Mouse (Mus musculus) right cerebral cortex, postnatal 4 days (tissue): ENCODE measurements around the gene Cd59b.
"Not testable (repeated sequence)": the region's sequence is repeated elsewhere in the genome, so short reads cannot be mapped to it uniquely, and the experiment has no call there.

Source experiments
- DNase-seq: peaks from one replicate; pipeline ENCODE4 v3.0.0-alpha.2; 2022

Cd59b gene

DNA sequence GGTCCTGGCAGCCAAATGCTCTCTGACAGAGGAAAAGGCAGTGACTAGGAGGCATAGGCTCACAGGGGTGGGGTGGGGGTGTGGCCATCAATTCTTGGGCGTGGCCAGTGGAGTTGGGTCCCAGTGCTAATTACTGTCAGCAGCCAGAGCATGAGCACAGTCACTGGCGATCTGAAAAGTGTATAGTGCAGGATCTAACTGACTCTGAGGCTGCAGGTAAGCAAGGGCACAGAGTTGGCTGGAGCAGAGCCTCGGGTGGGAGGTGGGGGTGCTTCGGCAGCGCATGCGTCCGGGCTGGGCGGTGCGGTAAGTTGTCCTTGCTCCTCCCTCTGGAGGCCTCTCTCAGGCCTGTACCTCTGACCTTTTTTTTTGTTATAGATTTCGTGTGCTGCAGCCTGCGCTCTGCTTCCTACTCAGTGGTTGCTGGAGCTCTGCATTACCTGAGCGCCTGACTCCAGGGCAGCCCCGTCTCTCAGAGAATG is at the start of gene Cd59b:
Gene Cd59b, plus strand, starts transcription at position 146 of the 482 bp plus-strand sequence.
- DNase-seq = no peak

DNA sequence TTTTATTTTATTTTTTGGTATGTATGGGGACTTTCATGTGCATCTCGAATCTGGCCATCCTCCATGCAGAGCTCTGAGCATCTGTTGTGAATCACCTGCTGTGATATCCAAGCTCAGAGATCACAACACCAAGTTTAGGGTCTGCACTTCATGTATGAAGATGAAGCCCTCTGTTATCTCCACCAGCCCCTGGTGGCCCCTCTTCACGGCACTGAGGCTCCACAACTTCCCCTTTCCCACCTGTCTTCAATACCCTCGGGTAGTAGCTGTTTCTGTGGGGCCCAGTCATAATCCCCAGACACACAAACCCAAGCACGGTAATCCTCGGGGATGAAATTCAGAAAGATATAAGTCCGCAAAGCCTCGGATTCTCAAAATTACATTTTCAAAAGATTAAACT is 46.6 kb upstream of the Cd59b start:
- no peak for DNase-seq

DNA sequence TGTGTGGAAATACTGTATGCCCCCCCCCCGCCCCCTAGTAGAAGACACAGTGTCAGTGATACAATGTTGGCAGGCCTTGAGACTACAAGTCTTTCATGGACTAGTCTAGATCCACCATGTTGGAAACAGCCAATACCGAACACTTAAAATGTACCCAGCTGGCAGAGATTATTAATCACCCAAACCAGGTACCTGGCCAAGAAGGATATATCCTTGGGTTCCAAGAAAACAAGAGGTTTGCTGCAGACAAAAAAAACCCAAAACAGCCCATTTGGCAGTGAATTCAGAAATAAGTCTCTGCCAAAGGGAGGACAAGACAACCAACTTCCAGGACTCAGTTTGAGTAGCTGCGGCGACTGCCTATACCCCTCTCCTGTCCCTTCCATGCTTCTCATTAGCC is 45.0 kb upstream of the Cd59b start:
- no peak for DNase-seq

DNA sequence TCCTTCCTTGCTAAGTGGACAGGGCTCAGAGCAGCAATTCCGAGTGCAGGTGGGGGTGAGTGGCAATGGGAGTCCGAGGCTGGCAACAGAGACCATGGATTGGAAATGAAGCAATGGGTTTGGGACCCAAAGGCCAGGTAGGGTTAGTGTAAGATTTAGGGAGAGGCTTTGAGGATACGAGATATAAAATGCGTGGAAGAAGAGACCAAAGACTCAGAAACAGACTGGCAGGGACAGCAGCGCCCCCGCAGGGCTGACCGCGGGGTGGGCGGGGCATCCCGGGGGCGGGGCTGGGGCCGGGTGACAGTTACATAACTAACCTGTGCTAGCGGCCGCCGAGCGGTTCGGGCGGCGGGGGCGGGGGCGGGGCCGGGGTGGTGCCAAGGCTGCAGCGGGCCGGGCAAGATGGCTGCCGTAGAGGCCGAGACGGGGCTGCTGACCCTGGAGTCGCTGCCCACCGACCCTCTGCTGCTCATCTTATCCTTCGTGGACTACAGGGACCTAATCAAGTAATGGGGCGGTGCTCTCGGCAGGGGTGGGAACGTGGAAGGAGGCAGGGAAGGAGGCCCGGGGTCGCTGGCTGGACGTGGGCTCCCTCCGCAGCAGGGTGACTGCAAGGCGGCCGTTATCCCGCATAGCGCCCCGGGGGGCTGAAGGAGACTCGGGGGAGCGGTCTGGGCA is 42.1 kb upstream of the Cd59b start, which contains the start of gene Fbxo3:
Gene Fbxo3, plus strand, starts transcription at position 264 of the 681 bp plus-strand sequence.
- DNase-seq = peak; percentile 77

DNA sequence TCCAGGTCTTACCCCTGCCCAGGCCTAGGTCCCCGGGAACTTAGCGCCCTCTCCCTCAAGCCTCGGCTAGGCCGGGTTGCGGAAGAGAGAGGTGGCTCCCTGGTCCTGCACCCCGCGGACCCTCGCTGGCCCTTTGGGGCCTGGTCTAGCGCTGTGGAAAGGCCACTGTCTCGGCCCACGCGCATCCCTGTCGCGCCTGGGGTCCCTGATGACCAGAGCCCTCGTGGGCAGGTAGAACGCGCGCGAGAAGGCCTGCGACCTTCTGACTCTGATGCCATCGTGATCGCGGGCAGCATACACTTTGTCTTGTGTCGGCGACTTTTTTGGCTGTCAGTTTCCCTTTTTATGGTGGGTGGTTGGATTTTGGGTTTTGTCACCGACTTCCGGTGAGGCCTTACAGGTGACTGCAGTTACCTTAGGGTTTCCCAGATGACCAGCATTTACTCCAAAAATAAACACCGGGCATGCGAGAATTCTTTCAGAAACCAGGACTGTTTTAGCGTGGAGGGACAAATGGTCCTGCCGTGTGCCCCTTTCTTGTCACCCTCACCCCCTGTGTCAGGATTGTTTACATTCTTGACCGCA is 41.4 kb upstream of the Cd59b start, which contains the start of gene 4931422A03Rik:
Gene 4931422A03Rik, minus strand, starts transcription at position 223 of the 585 bp plus-strand sequence.
- DNase-seq = no peak

DNA sequence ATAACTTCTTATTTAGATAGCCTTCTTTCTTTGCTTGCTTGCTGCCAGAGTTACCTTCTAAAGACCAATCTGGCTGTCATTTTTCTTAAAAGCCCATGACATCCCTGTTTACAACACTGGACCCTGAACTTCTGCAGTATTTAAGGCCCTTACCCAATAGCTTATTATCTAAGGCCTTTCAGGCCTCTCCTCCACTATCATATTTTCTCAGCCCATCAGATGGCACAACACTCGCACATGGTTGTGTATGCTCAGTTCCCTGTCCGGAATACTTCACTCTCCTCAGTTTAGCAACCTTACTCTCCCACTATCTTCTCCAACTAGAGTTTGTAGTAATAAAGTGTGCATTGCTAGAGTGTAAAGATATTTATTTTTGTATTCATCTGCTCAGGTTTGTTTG is 40.6 kb upstream of the Cd59b start:
- DNase-seq = no peak

DNA sequence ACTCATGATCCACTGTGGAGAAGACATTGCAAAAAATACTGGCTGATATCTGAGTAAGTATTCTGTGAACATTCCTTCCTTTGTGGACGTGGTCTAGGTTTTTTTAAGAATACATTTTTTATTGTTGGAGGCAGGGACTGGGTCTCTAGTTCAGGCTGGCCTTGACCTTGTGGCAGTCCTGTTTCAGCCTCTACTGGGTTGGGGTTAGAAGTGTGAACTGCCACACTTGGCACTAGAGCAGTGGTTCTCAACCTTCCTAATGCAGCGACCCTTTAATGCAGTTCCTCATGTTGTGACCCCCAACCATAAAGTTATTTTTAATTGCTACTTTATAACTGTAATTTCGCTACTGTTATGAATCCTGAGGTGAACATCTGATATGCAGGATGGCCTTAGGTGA is 39.3 kb upstream of the Cd59b start:
- no peak for DNase-seq

DNA sequence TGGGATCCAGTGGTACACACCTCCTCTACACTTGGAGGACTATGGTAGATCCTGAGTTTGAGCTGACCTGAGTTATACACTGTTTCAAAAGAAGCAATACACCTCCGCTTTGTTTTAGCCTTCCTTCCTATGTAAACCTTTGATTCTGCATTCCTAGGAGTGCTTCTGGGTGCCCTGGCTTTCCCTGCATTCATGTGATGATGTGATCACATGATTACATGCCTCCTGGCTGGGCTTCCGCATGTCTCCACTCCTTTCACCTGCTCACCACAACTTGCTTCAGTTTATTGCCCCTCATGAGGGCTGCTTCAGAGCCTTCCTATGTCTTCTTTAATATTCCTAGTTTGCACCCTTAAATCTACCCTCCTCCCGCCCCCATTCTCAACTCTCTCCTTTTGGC is 37.6 kb upstream of the Cd59b start:
- DNase-seq = no peak

DNA sequence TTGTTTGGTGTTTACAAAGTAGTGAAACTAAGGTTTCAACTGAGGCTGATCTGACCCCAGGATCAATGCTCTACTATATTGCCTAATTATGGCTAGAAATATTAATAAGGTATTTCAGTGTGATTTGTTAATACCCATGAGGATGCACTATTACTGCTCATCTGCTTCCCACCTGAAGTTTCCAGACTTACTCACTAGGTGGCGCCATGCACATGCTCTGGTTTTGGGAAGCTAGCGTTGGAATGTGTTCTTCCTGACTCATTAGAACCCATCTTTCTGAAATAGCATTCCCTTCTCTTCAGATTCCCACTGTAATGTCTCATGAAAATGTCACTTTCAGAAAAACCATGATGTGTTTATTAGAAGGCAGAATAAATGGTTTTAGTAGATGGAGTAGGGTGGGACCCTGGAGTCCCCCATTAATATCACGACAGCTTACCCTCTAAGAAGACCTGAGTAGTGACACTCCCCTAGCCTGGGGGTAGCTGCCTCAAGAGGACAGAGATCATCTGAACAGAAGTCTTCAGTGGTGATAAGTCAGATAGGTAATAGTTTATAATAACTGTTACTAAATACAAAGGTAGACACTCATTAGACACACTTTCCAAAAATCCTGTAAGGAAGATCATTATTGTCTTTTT is 34.7 kb upstream of the Cd59b start:
- DNase-seq = peak; percentile 52

DNA sequence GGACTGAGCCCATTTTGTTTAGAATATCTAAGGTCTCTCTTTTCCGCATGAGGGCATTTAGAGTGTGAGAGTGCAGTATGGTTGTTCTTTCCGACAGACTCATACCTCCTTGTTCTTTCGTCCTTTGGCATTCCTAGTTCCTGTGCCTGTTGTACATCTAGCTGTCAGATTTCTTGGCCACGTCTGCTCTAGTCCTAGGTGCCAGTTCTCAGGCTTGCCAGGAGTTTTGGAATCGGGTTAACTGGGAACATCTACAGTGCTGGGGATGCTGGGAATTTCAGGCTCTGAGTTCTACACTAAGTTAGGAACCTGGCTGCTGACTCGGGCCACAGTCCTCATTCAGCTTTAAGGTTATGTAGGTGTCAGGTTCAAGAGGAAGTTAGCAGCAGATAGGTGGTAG is 34.1 kb upstream of the Cd59b start:
- DNase-seq = no peak

DNA sequence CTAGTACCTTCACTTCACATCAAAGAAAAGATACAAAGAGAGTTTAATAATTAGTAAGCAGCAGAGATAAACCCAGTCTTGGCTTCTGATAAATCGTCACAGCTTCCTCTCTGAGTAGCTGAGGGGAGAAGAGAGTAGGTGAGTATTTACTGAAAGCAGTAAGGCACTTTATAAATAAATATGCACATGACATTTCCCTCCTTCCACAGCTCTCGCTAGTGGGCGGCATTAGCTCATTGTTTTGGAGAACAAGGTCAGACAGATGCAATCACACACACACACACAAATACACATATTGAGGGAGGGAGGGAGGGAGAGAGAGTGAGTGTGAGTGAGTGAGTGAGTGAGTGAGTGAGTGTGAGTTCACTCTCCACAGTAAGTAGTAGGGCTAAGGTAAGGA is 33.3 kb upstream of the Cd59b start:
- no peak for DNase-seq

DNA sequence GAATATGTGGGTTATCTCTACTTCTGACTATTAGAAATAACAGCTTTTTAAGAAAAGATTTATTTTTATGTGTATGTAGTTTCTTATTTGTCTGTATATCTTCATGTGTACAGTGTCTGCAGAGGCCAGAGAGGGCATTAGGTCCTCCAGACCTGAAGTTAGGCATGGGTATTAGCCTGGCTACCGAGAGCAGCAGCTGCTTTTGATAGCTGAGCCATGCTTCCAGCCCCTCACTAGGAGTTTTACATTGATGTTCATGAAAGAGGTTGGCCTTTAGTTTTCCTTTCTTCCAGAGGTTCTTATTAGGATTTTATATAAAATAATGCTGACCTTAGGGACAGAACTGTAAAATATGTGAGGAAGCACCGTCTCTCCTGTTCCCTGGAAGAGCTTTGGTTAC is 31.4 kb upstream of the Cd59b start:
- no peak for DNase-seq

DNA sequence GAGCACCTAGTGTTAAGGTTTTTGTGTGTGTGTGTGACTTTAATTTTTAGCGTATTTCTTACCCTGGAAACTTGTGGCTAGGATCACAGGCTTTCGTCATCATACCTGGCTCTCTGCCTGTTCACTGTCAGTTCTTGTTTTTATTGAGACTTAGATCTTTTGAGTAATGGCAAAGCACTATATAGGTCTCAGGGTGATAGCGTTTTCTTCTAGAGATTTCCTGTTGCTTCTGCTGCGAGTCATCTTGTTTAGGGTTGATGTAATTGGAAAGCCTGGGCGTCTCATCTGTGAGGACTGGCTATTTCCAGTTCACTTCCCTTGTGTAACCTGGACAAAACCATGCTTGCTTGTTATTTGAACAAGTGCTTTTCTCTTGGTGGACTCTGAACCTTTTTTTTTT is 28.0 kb upstream of the Cd59b start:
- DNase-seq = no peak

DNA sequence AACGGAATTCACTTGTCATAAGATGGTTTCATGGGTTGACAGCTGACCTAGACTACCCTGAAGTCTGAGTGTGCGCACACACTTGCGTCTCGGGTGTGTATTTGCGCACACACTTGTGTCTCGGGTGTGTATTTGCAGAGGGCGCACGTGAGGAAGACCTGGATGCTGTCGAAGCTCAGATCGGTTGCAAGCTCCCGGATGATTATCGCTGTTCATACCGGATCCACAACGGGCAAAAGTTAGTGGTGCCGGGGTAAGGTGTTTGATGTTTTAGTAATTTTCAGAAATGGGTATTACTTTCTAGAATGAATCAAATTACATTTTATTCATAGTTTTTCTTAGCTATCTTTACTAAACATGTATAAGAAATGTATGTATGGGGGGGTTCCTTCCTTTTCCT is 26.9 kb upstream of the Cd59b start:
- DNase-seq = no peak

DNA sequence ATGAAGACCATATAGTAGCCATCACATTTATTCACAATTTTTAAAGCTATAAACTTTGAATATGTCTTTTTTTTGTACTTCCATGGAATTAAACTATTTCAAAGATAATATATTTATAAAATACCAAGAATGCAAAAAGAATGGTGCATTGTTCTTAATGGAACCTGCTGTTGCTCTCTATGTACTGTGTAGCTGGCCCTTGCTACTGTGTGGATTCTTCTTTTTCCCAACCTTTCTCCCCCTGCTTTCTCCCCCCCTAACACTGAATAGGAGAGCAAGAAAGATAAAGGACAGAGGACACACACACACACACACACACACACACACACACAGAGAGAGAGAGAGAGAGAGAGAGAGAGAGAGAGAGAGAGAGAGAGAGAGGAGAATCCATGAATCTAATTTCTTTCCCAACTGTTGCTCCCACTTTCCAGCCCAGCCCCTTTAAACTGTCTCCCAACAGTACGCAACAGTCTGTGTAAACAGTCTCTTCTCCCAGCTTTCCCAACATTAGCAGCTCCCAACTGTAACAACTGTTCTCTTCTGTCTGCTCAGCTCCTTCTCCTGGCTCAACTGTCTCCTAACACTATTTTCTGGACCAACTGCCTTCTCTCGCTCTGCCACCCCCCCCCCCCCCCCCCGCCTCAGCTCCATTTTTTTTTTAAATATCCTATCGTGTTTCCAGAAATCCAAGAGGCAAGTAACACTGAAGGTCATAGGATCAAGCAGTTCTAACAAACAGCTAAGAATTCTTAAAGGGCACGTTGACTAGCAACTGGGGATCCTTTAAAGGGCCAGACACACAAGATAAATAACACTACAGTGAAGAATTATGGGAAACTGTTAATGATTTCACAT is 25.8 kb upstream of the Cd59b start:
- DNase-seq = no peak

DNA sequence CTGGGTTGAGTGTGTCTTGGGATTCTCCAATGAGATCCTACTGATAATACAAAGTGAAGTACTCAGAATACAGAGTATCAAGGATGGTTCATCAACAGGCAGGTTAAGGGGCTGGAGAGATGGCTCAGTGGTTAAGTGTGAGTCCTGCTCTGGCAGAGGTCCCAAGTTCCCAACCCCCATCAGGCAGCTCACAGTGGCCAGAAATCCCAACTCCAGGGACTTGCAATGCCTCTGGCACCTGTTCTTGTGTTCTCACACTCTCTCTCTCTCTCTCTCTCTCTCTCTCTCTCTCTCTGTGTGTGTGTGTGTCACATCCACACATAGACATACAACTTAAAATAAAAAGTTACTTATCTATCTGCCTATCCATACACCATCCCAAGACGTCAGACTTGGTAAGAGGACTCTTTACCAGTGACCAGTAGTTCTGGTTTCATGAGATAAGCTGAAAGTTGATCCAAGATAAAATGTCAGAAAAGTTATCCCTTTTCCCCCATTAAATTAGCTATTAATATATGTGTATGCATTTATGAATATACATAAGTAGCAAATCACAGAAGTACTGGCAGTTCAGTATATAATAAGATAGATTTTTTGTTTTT is 25.1 kb upstream of the Cd59b start:
- DNase-seq = no peak

DNA sequence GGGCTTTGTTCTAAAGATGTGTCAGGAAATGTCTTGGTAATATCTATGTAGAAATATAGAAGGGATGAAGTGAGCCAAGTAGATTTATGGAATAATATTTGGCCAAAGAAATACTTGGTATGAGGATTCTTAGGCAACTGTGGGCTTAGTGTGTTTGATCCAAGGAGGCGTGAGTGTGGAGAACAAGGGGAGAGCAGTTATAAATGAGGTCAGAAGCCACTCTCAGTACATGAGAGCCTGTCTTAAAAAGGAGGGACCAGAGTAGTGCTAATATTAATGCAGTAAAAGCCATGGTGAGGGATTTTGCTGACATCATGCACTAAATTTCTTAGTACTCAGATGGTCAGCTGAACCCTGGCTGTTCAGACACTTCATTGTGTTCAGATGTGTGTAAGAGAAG is 11.3 kb upstream of the Cd59b start:
- DNase-seq = no peak

DNA sequence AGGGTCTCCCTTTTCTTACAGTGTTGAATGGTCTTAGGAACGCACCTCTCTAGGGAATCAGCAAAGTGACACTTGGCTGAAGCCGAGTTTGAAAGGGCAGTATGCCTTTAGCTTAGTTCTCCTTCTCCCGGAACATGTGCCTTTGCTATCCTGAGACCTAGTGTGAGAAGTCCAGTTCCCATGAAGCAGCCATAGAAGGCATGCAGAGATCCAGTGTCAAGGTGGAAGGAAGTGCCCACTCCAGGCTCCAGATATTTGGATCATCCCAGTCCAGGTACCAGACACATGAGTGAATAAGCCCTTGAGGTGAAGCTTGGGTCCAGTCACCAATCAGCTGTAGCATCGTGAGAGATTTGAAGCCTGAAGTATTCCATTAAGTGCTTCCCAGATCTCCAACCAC is 10.7 kb upstream of the Cd59b start:
- no peak for DNase-seq

DNA sequence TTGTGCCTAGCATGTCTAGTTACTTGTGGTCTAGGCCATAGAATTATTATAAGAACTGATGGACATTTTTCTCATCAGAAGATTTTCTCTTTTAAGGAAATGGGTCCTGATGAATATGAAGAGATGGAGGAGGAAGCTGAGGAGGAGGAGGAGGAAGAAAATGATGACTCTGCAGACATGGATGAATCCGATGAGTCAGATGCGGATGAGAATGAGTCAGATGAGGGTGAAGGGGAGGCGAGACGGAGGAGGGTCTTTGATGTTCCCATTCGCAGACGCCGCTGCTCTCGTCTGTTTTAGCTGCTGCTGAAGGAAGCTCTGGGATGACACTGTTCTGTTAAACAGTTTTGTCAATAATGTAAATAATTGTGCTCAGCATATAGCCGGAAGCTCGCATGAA is 9.9 kb upstream of the Cd59b start:
- no peak for DNase-seq

DNA sequence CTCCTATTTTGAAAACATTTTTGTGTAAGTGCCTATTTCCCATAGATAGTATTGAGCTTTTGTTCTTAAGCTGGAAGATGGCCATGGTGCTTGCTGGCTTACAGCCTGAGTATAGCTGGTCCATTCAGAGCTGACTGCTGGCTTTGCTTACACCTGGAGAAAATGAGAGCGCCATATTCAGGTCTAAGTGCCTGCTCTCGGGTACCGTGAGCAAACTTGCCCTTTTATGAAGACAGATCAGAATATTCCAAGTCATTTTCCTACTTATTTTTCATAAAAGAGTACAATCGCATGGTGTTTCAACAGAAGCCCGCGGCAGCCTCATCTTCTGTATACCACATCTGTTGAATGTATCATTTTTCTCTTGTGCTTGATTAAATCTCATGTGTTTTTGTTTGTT is 8.7 kb upstream of the Cd59b start:
- DNase-seq = no peak

DNA sequence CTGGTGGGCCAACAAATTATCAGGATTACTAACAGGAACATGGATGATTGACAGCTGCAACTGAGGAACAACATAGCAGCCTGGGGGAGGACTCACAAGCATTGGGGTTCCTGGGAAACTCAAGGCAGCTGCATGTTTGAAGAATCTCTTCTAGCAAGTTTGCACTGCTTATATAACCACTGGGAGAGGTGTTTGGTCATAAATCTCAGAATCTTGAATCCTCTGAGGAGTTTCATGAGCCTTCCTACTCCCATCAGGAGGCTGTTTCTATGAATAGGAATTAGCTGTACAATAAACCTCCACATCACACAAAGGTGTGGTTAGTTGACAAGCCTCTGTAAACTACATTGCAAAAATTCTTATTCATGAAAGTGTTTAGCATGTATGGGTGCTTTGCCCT is 7.0 kb upstream of the Cd59b start:
- no peak for DNase-seq

DNA sequence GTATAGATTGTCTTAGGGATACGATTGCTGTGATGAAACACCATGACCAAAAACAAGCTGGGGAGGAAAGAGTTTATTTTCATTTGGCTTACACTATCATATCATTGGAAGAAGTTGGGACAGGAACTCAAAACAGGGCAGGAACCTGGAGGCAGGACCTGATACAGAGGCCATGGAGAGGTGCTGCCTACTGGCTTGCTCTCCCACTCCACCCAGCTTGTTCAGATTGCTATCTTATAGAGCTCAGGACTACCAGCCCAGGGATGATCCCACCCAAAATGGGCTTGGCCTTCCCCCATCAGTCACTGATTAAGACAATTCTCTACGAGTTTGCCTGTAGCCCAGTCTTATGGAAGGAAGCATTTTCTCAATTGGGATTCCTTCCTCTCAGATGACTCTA is 5.5 kb upstream of the Cd59b start:
- DNase-seq = no peak

DNA sequence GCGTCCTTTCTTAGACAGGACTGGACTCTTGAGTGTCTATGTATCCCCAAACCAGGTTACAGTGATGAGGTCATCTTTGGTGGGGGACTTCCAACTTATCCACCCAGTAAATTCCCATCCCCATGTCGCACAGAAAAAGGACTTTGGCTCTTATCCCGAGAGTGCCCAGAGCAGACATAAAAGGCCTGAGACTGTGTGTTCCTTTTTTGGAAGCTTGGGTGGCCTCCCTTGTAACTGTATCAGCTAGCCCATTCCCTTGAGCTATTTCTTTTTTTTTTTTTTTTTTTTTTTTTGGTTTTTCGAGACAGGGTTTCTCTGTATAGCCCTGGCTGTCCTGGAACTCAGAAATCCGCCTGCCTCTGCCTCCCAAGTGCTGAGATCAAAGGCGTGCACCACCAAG is 4.1 kb upstream of the Cd59b start, which contains the start of gene Gm10912:
Gene Gm10912, plus strand, starts transcription at position 301 of the 400 bp plus-strand sequence.
- not testable (repeated sequence) for DNase-seq
